In genomic region chr15:91301366-91301765, GRCm38 (mm10) we compare ENCODE assay signal across 8 mouse cellular contexts.
DNase-seq lines count a peak whose midpoint lies in the region; ATAC-seq and TF ChIP-seq lines count a peak whose summit lies in the region.

No protein-coding gene starts in this region.

- no peak overlapping the region for H3K4me3 ChIP-seq in neural tube, embryonic 15.5 days (replicated peaks)
- no peak overlapping the region for H3K4me3 ChIP-seq in cortical plate, adult 2 months (ENCODE audit: insufficient read depth, low read length)
- no peak overlapping the region for H3K4me3 ChIP-seq in kidney, embryonic 15.5 days (replicated peaks)
- no peak overlapping the region for H3K4me3 ChIP-seq in limb, embryonic 14.5 days (replicated peaks; ENCODE audit: low read length)

- no peaks in the 10 kb centered on the region for H3K4me1 ChIP-seq in neural tube, embryonic 15.5 days
- no peaks in the 10 kb centered on the region; the same call in 1 of the 2 replicates for H3K4me1 ChIP-seq in cortical plate, adult 2 months (ENCODE audit: control insufficient read depth, insufficient read depth, low read length)
- H3K4me1 ChIP-seq in kidney, embryonic 15.5 days: no peaks in the 10 kb centered on the region
- H3K4me1 ChIP-seq in limb, embryonic 14.5 days (ENCODE audit: control insufficient read depth, insufficient read depth, low read length): no peaks in the 10 kb centered on the region; the same call in 1 of the 2 replicates

- no peak overlapping the region for H3K27ac ChIP-seq in neural tube, embryonic 15.5 days (replicated peaks)
- no peak overlapping the region for H3K27ac ChIP-seq in cortical plate, adult 2 months (ENCODE audit: insufficient read depth, low read length)
- no peak overlapping the region for H3K27ac ChIP-seq in kidney, embryonic 15.5 days
- H3K27ac ChIP-seq in limb, embryonic 14.5 days (replicated peaks; ENCODE audit: low read depth, low read length): no peak overlapping the region

- no peak for TF ChIP-seq POLR2A in cortical plate, adult 2 months (IDR thresholded peaks at IDR 0.05; ENCODE audit: extremely low read depth, insufficient read depth, low read length)
- TF ChIP-seq POLR2A in limb, embryonic 14.5 days (IDR thresholded peaks at IDR 0.05; ENCODE audit: borderline replicate concordance, extremely low read depth, insufficient read depth, insufficient read length): no peak

- no peaks in the 10 kb centered on the region for H3K36me3 ChIP-seq in neural tube, embryonic 15.5 days
- H3K36me3 ChIP-seq in kidney, embryonic 15.5 days: no peaks in the 10 kb centered on the region
- H3K36me3 ChIP-seq in limb, embryonic 14.5 days (ENCODE audit: control insufficient read depth, insufficient read depth, low read length): no peaks in the 10 kb centered on the region

- no peak overlapping the region for H3K4me2 ChIP-seq in neural tube, embryonic 15.5 days
- no peak overlapping the region for H3K4me2 ChIP-seq in kidney, embryonic 15.5 days
- no peak overlapping the region for H3K4me2 ChIP-seq in limb, embryonic 14.5 days (replicated peaks; ENCODE audit: low read depth, low read length, severe bottlenecking)

- peak; percentile 95 for TF ChIP-seq CTCF in cortical plate, adult 2 months (IDR thresholded peaks at IDR 0.05; ENCODE audit: extremely low read depth, insufficient read depth, low read length)

- WGBS in neural tube, embryonic 15.5 days: 6% methylated on average over 3 of the region's 3 CpGs
- WGBS in kidney, embryonic 15.5 days: 5% methylated on average over 3 of the region's 3 CpGs
- WGBS in limb, embryonic 14.5 days: 12% methylated on average over 3 of the region's 3 CpGs

- intact Hi-C loops in gastrocnemius, postnatal 14 days (cut with DNase I; ENCODE audit: low total_unique reads): loop anchor here (5.0 kb wide), 1 partner anchor 276 kb away; no protein-coding TSS in a partner anchor

- no peaks in the 10 kb centered on the region for H3K9me3 ChIP-seq in neural tube, embryonic 15.5 days (replicated peaks)
- no peaks in the 10 kb centered on the region for H3K9me3 ChIP-seq in kidney, embryonic 15.5 days (replicated peaks)
- H3K9me3 ChIP-seq in limb, embryonic 14.5 days (ENCODE audit: control insufficient read depth, low read length): no peaks in the 10 kb centered on the region

- H3K27me3 ChIP-seq in neural tube, embryonic 15.5 days (replicated peaks): no peaks in the 10 kb centered on the region
- 0 out of 2 replicates have a peak, but pooled peaks cover 3% of the 10 kb centered on the region for H3K27me3 ChIP-seq in kidney, embryonic 15.5 days
- H3K27me3 ChIP-seq in limb, embryonic 14.5 days (ENCODE audit: control insufficient read depth, insufficient read depth, low read length): no peaks in the 10 kb centered on the region

- peak; percentile 90 for DNase-seq in neural tube, embryonic 10.5 days (ENCODE audit: extremely low spot score, low spot score)
- peak; percentile 86 for DNase-seq in gastrocnemius, postnatal 14 days
- DNase-seq in limb, embryonic 14.5 days (ENCODE audit: low spot score): peak; percentile 83
- DNase-seq in ovary, adult 18-20 months (ENCODE audit: low spot score): peak; percentile 64
- DNase-seq in thymus, postnatal 10 days (ENCODE audit: low spot score in 2 of 2): peak; percentile 17 to 63

- no peak for ATAC-seq in neural tube, embryonic 15.5 days (ENCODE audit: low FRiP score)
- ATAC-seq in kidney, embryonic 15.5 days (replicated peaks; ENCODE audit: low FRiP score): peak; percentile 69; the same call in 1 of the 2 replicates
- ATAC-seq in limb, embryonic 14.5 days (ENCODE audit: low FRiP score, low read depth): no peak

- H3K9ac ChIP-seq in neural tube, embryonic 15.5 days (replicated peaks): no peak overlapping the region
- H3K9ac ChIP-seq in kidney, embryonic 15.5 days: no peak overlapping the region
- H3K9ac ChIP-seq in limb, embryonic 14.5 days (ENCODE audit: low read depth, low read length, severe bottlenecking): no peak overlapping the region

Comparison
In these comparisons a context has a peak if more than half of its experiments do, and no peak if none do; other contexts are left out.
1. DNase-seq: peak in every context shown above with its lines; median percentile 90 in neural tube, embryonic 10.5 days; 86 in gastrocnemius, postnatal 14 days; 83 in limb, embryonic 14.5 days; 64 in ovary, adult 18-20 months; 40 in thymus, postnatal 10 days.